8 mouse cellular contexts compared by ENCODE assay signal in genomic region chr7:35056436-35056864, GRCm38 (mm10). TPM values are rescaled to one million over a fixed set of nuclear protein-coding genes. Genes with fewer than 3 reads are reported as not detected.
DNase-seq lines count a peak whose midpoint lies in the region; ATAC-seq and TF ChIP-seq lines count a peak whose summit lies in the region.

Gene Cebpg (minus strand): TSS chr7:35056573.

- ATAC-seq in embryonic facial prominence, embryonic 15.5 days (ENCODE audit: insufficient number of reproducible peaks, low FRiP score, low TSS enrichment, low read depth): peak; percentile 98
- ATAC-seq in kidney, embryonic 14.5 days (ENCODE audit: low FRiP score, low TSS enrichment): peak; percentile 98
- peak; percentile 98 for ATAC-seq in limb, embryonic 14.5 days (ENCODE audit: low FRiP score, low read depth)
- peak; percentile 99 for ATAC-seq in midbrain, embryonic 16.5 days

- peak within 1 kb of the TSS; percentile 59 for H3K4me2 ChIP-seq in embryonic facial prominence, embryonic 15.5 days (replicated peaks)
- H3K4me2 ChIP-seq in kidney, embryonic 14.5 days (replicated peaks; ENCODE audit: low read depth, low read length): peak within 1 kb of the TSS; percentile 86
- H3K4me2 ChIP-seq in limb, embryonic 14.5 days (replicated peaks; ENCODE audit: low read depth, low read length, severe bottlenecking): peak within 1 kb of the TSS; percentile 74
- H3K4me2 ChIP-seq in midbrain, embryonic 16.5 days (ENCODE audit: low read length): peak within 1 kb of the TSS; percentile 79

- no peaks in the 10 kb centered on the region for H3K36me3 ChIP-seq in embryonic facial prominence, embryonic 15.5 days
- H3K36me3 ChIP-seq in kidney, embryonic 14.5 days (ENCODE audit: control insufficient read depth, insufficient read depth, low read length): no peaks in the 10 kb centered on the region
- H3K36me3 ChIP-seq in limb, embryonic 14.5 days (ENCODE audit: control insufficient read depth, insufficient read depth, low read length): no peaks in the 10 kb centered on the region
- no peaks in the 10 kb centered on the region for H3K36me3 ChIP-seq in midbrain, embryonic 16.5 days (ENCODE audit: control insufficient read depth, insufficient read depth, low read length)
- no peaks in the 10 kb centered on the region for H3K36me3 ChIP-seq in spleen, adult 2 months (ENCODE audit: control insufficient read depth, insufficient read depth, low read length)

- under 1% methylated on average over 43 of the region's 53 CpGs for WGBS in embryonic facial prominence, embryonic 15.5 days
- WGBS in kidney, embryonic 14.5 days: 0% methylated on average over 33 of the region's 53 CpGs
- 0% methylated on average over 45 of the region's 53 CpGs for WGBS in limb, embryonic 14.5 days
- 1% methylated on average over 44 of the region's 53 CpGs for WGBS in midbrain, embryonic 16.5 days
- whole genome bisulfite sequencing in spleen, adult 2 months: under 1% methylated on average over 53 of the region's 53 CpGs

- no peak for TF ChIP-seq CTCF in bone marrow macrophage, adult 2 months (IDR thresholded peaks at IDR 0.05; ENCODE audit: low read depth, low read length)
- no peak for TF ChIP-seq CTCF in spleen, adult 2 months (IDR thresholded peaks at IDR 0.05; ENCODE audit: extremely low read depth, insufficient read depth, insufficient read length, insufficient replicate concordance)

- peak within 1 kb of the TSS; percentile 97 for H3K9ac ChIP-seq in embryonic facial prominence, embryonic 15.5 days
- peak within 1 kb of the TSS; percentile 94 for H3K9ac ChIP-seq in kidney, embryonic 14.5 days (ENCODE audit: low read depth, low read length)
- peak within 1 kb of the TSS; percentile 91 for H3K9ac ChIP-seq in limb, embryonic 14.5 days (ENCODE audit: low read depth, low read length, severe bottlenecking)
- H3K9ac ChIP-seq in midbrain, embryonic 16.5 days (ENCODE audit: low read depth, low read length): peak within 1 kb of the TSS; percentile 87

- TF ChIP-seq POLR2A in bone marrow macrophage, adult 2 months (IDR thresholded peaks at IDR 0.05; ENCODE audit: borderline replicate concordance, low read depth, low read length): no peak
- TF ChIP-seq POLR2A in limb, embryonic 14.5 days (IDR thresholded peaks at IDR 0.05; ENCODE audit: borderline replicate concordance, extremely low read depth, insufficient read depth, insufficient read length): peak; percentile 39; the same call in 1 of the 2 replicates
- TF ChIP-seq POLR2A in spleen, adult 2 months (IDR thresholded peaks at IDR 0.05; ENCODE audit: low read depth, low read length): peak; percentile 32

- H3K4me3 ChIP-seq in bone marrow macrophage, adult 2 months (ENCODE audit: insufficient read depth, low read length): peak within 1 kb of the TSS; percentile 84
- peak within 1 kb of the TSS; percentile 94 for H3K4me3 ChIP-seq in embryonic facial prominence, embryonic 15.5 days (replicated peaks)
- H3K4me3 ChIP-seq in kidney, embryonic 14.5 days (ENCODE audit: low read length): peak within 1 kb of the TSS; percentile 96
- peak within 1 kb of the TSS; percentile 93 for H3K4me3 ChIP-seq in limb, embryonic 14.5 days (replicated peaks; ENCODE audit: low read length)
- peak within 1 kb of the TSS; percentile 81 for H3K4me3 ChIP-seq in midbrain, embryonic 16.5 days (ENCODE audit: low read depth, low read length)
- H3K4me3 ChIP-seq in spleen, adult 2 months (ENCODE audit: extremely low read depth, insufficient read depth, insufficient read length): peak within 1 kb of the TSS; percentile 72

- peak; percentile 97 for DNase-seq in B cell, adult 2 months
- peak; percentile 97 to 98 for DNase-seq in heart, adult 9 months (ENCODE audit: low spot score in 2 of 2)
- peak; percentile 88 for DNase-seq in limb, embryonic 14.5 days (ENCODE audit: low spot score)
- peak; percentile 85 to 95 for DNase-seq in spleen, adult 2 months (ENCODE audit: low read depth in 1 of 2, low spot score in 2 of 2)

- H3K4me1 ChIP-seq in bone marrow macrophage, adult 2 months (ENCODE audit: control insufficient read depth, insufficient read depth, low read length): peaks cover 28% of the 10 kb centered on the region
- peaks cover 13% of the 10 kb centered on the region for H3K4me1 ChIP-seq in embryonic facial prominence, embryonic 15.5 days
- peaks cover 13% of the 10 kb centered on the region for H3K4me1 ChIP-seq in kidney, embryonic 14.5 days (ENCODE audit: control insufficient read depth, insufficient read depth, low read length)
- peaks cover 10% of the 10 kb centered on the region for H3K4me1 ChIP-seq in limb, embryonic 14.5 days (ENCODE audit: control insufficient read depth, insufficient read depth, low read length)
- peaks cover 18% of the 10 kb centered on the region for H3K4me1 ChIP-seq in midbrain, embryonic 16.5 days (ENCODE audit: control insufficient read depth, insufficient read depth, low read length)
- peaks cover 8% of the 10 kb centered on the region; the same call in 1 of the 2 replicates for H3K4me1 ChIP-seq in spleen, adult 2 months (ENCODE audit: control insufficient read depth, insufficient read depth, insufficient read length)

- no peaks in the 10 kb centered on the region for H3K9me3 ChIP-seq in embryonic facial prominence, embryonic 15.5 days (replicated peaks)
- 0 out of 2 replicates have a peak, but pooled peaks cover 4% of the 10 kb centered on the region for H3K9me3 ChIP-seq in kidney, embryonic 14.5 days (ENCODE audit: control insufficient read depth, low read length)
- H3K9me3 ChIP-seq in limb, embryonic 14.5 days (ENCODE audit: control insufficient read depth, low read length): no peaks in the 10 kb centered on the region
- H3K9me3 ChIP-seq in midbrain, embryonic 16.5 days (replicated peaks; ENCODE audit: control insufficient read depth, low read length, poor library complexity, severe bottlenecking): no peaks in the 10 kb centered on the region

- no peaks in the 10 kb centered on the region for H3K27me3 ChIP-seq in embryonic facial prominence, embryonic 15.5 days
- H3K27me3 ChIP-seq in kidney, embryonic 14.5 days (ENCODE audit: control insufficient read depth, insufficient read depth, low read length): no peaks in the 10 kb centered on the region
- H3K27me3 ChIP-seq in limb, embryonic 14.5 days (ENCODE audit: control insufficient read depth, insufficient read depth, low read length): no peaks in the 10 kb centered on the region
- H3K27me3 ChIP-seq in midbrain, embryonic 16.5 days (ENCODE audit: control insufficient read depth, insufficient read depth, low read depth, low read length): no peaks in the 10 kb centered on the region
- no peaks in the 10 kb centered on the region for H3K27me3 ChIP-seq in spleen, adult 2 months (ENCODE audit: control insufficient read depth, insufficient read depth, low read length)

- peak within 1 kb of the TSS; percentile 95 for H3K27ac ChIP-seq in bone marrow macrophage, adult 2 months (ENCODE audit: insufficient read depth, low read depth, low read length)
- H3K27ac ChIP-seq in embryonic facial prominence, embryonic 15.5 days (replicated peaks): peak within 1 kb of the TSS; percentile 88
- H3K27ac ChIP-seq in kidney, embryonic 14.5 days (ENCODE audit: low read depth, low read length): peak within 1 kb of the TSS; percentile 64; the same call in 1 of the 2 replicates
- H3K27ac ChIP-seq in limb, embryonic 14.5 days (replicated peaks; ENCODE audit: low read depth, low read length): peak within 1 kb of the TSS; percentile 82
- peak within 1 kb of the TSS; percentile 89 for H3K27ac ChIP-seq in midbrain, embryonic 16.5 days (ENCODE audit: low read length)
- peak within 1 kb of the TSS; percentile 81 for H3K27ac ChIP-seq in spleen, adult 2 months (ENCODE audit: insufficient read depth, low read length)

RNA-seq across cellular contexts. Expression of gene Cebpg, which starts in this region (rescaled TPM):
- polyA plus RNA-seq in bone marrow macrophage, adult 2 months (2012; ENCODE audit: insufficient read depth, insufficient read length, missing spikeins): 42.6 and 43.2 TPM in 2 replicates
- polyA plus RNA-seq in embryonic facial prominence, embryonic 15.5 days (2015; fragmentation: Nextera tagmentation; extraction: Ambion mirVana): 51.4 and 57.6 TPM in 2 replicates
- polyA plus RNA-seq in kidney, embryonic 14.5 days (2014; fragmentation: Nextera tagmentation; extraction: Ambion mirVana): 30.8 and 39.3 TPM in 2 replicates
- polyA plus RNA-seq in limb, embryonic 14.5 days (2012; rRNA removed): 18.1 and 27.6 TPM in 2 replicates
- 39.3 and 41.6 TPM in 2 replicates for polyA plus RNA-seq in limb, embryonic 14.5 days (2014; fragmentation: Nextera tagmentation; extraction: Ambion mirVana)
- polyA plus RNA-seq in midbrain, embryonic 16.5 days (2015; fragmentation: Nextera tagmentation; extraction: Ambion mirVana): 24.2 and 27.3 TPM in 2 replicates
- 4.2 and 4.6 TPM in 2 replicates for polyA plus RNA-seq in spleen, adult 2 months (2012; rRNA removed)

Comparison
In these comparisons a context has a peak if more than half of its experiments do, and no peak if none do; other contexts are left out.
1. Peak in every context shown above with its lines: DNase-seq, ATAC-seq, H3K4me3 ChIP-seq and H3K27ac ChIP-seq.